Mouse (Mus musculus) v-Abl transformed pro-B cells (cell line): ENCODE data around the gene Klhl18.

ENCODE experiments used
- in situ Hi-C, 2 experiments: fragments of 400-800 bp; cut with MboI; formaldehyde crosslinking; loops; one replicate each; pipeline ENCODE4 v1.15.1; 2025; ENCODE audit not compliant: unreplicated experiment in 2 of 2

Klhl18 gene

DNA sequence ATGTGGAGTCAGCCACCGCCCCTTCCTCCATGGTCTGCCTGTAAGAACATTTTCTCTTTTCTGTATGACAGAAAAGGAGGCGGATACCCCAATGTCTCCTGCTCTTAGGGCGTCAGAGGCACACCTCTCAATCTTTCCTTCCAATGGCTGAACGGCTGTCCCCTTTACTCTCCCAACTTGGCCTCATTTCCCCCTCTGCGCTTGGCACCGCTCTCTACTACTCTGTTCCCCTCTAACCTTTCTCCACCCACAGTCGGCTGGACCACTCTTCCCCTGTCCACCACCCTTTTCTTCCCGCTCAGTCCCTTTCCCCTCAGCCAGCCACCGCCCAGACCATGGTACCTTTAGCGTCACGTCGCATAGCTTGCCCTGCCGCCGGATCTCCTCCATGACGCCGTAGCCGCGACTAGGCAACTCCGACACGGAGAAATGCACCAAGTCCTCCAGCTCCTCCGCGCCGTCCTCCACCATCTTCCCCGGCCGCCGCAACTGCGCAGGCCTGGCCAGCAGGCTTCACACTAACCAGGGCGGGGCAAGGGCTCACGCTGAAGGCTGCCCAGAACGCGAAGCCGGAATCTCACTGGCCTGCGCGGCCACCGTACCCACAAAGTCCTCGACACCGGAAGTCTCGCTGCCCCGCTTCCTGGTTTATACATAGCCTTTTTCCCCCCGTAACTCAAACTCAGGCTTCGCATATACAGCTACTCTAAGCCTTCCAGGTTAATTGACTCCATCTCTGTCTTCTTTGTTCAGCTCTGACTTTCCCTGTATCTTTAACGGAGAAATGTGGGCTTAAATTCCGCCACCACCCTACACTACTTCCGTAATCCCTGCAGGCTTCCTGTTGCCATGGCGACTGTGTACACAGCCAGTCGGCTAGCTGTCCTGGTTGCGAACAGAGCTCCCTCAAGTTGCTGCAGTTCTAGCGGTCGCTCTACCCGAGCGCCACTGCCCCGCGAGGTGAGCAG lies at the start of gene Klhl18, which contains the start of gene Kif9:
Klhl18 (minus strand) TSS at position 571 of the 968 bp plus-strand sequence.
Kif9 (plus strand) TSS at position 835 of the 968 bp plus-strand sequence.
- in situ Hi-C loops: no loop called here

DNA sequence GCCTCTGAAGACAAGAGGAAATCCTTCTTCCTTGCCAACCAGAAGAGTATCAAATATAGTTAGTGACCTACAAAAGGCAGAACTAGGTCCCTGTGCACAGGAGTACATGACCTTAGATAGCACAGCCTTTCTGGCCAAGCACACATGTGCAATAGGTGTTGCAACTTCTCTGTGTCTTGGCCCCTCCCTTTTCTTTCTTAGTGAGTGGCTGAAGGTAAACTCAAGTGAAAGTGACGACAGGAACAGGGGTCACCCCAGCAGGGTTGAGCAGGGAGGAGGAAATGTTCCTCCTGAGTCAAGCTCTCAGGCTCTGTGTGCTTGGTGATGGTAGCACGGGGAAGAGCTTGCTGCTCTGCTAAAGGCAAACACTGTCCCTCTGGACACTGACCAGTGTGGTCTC lies 49.2 kb upstream of the Klhl18 start:
- in situ Hi-C loops: no loop called here

DNA sequence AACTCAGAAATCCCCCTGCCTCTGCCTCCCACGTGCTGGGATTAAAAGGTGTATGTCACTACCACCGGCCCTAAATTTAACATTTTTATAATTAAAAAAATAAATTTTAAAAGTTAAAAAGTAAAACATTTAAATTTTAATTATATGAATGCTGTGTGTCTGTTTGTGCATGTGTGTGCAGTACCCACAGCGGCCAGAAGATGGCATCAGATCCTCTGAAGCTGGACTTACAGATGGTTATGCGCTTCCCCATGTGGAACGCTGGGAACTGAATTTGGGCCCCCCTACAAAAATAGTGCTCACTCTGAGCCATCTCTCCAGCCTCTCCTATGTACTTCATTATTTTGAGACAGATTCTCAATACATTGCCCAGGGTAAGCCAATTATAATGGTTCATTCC lies 14.4 kb upstream of the Klhl18 start:
- in situ Hi-C loops: no loop called here

DNA sequence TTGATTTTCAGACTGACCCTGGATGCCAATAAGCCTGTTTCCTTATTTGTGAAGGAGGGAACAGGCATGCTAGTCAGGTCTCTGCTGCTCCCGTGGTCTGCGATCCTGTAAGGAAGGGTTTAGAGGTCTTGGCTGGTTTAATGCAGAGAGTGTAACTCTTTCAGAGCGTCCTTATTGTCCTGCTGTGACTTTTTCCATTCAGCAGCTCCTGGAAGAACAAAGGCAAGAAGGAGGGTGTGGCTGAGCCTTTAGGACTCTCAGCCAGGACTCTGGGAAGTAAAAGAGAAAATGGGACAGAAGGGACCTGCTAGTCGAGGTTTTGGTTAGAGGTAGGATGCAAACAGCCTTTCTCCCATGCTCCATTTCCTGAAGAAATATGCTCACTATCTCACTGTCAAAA lies 12.3 kb upstream of the Klhl18 start:
- in situ Hi-C loops: loop anchor here in 1 of 2 experiments (5.0 kb wide), 1 partner anchor 33 kb away; no protein-coding TSS in a partner anchor

DNA sequence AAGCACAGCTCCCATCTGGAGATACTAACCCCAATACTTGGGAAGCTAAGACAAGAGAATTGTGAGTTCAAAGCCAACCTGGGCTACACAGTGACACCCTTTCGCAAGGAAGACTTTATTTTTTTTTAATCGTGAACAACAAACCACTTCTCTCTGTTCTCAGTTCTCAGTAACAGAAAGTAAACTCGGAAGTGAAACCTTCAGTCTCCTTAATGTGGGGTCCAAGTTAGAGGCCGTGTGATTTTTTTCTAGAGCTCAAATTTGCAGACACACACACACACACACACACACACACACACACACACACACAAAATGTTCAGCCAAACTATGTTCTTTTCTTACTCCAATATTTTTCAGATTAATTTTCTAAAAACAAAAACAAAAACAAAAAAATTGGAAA lies 2.1 kb upstream of the Klhl18 start:
- in situ Hi-C loops: no loop called here

DNA sequence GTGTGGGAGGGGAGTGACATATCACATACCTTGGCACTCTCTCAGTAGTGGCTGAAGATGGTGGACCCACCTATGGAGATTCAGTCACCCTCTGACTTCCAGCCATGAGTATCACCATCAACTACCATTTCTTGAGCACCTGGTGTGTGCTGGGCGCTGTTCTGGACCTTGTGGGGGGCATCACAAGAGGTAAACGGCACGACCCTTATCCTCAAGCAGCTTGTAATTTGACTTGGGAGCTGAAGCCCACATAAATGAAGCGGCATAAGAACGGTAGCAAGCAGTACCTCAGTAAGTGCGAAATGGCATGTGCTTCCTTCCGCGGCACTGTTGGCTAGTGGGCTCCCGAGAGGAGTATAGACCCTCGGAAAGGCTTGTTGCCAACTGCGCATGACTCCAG lies 1.5 kb upstream of the Klhl18 start:
- in situ Hi-C loops: no loop called here

DNA sequence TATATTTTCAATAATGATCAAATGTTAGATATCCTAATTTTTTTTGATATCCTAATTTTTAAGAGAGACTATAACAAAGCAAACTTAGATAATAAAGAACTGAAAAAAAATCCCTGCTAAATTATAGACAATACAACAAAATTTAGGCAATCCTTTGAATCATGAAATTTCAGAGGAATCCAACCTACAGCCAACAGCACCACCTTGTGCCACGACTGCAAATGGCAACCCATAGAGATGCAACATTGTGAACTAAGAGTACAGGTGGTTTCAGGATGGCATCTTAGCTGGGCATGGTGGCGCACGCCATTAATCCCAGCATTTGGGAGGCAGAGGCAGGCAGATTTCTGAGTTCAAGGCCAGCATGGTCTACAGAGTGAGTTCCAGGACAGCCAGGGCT lies 10.3 kb downstream of the Klhl18 start:
- in situ Hi-C loops: loop anchor here in 1 of 2 experiments (5.0 kb wide), 1 partner anchor 54 kb away; no protein-coding TSS in a partner anchor

DNA sequence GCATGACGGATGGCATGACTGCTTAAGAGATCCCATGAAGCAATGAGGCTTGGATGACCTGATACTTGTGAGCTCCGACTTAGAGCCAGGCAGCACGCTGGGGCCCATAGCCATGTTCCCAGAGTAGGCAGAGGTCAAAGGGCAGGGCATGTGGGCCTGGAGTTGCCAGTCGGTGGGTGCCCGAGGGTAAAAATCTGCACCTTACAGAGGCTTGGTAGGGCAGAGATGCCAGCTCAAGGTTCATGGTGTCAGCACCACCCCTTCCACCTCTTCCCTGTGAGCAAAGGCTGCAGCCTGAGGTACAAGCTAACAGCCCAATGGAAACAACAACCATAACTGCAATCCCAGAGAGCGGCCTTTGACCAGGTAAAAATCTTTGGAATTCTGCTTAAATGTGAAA lies 11.2 kb downstream of the Klhl18 start:
- in situ Hi-C loops: loop anchor here in 1 of 2 experiments (5.0 kb wide), 1 partner anchor 53 kb away; no protein-coding TSS in a partner anchor

DNA sequence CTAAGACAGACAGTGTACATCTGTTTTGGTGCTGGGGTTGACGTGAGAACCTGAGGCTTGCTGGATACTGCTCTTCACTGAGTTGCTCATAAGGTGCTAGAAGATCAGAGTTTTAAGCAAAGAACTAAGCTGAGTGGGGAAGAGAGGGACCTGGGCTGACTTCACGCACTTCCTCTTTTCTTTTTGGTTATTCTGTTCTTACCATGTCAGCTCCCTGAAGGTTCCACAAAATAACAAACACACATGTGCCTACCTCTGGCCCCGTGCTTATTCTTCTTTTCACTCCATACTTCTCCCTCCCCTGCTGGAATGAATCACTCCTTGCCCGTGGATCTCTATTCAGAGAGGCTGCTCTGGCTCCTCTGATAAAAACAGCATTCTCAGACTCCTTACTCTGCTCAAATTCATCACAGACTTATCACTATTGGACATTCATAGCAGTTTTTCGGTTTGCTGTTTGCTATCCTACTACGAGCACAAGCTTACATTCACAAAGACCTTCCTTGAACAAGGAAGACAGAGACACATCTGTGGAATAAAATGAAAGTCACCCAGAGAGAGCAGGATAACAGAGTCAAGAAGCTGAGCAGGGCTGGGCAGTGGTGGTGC lies 12.4 kb downstream of the Klhl18 start:
- in situ Hi-C loops: no loop called here

DNA sequence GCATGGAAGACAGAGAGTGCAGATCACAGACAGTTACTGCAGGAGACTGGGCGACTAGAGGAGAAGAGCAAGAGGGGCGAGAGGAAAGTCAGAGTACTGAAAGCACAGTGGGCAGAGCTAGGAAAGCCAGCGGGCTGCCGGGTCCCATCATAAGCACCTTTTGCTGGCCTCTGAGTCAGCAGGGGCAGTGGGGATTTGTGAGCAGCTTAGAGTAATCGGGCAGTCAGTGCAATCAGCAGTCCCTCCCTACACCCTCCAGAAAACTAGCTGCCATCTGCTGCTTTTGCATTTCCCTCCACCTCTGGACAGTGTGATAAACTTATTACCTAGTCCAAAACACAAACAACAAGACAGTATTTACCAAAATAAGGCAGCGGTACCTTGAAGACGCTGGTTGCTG lies 14.2 kb downstream of the Klhl18 start:
- in situ Hi-C loops: no loop called here

DNA sequence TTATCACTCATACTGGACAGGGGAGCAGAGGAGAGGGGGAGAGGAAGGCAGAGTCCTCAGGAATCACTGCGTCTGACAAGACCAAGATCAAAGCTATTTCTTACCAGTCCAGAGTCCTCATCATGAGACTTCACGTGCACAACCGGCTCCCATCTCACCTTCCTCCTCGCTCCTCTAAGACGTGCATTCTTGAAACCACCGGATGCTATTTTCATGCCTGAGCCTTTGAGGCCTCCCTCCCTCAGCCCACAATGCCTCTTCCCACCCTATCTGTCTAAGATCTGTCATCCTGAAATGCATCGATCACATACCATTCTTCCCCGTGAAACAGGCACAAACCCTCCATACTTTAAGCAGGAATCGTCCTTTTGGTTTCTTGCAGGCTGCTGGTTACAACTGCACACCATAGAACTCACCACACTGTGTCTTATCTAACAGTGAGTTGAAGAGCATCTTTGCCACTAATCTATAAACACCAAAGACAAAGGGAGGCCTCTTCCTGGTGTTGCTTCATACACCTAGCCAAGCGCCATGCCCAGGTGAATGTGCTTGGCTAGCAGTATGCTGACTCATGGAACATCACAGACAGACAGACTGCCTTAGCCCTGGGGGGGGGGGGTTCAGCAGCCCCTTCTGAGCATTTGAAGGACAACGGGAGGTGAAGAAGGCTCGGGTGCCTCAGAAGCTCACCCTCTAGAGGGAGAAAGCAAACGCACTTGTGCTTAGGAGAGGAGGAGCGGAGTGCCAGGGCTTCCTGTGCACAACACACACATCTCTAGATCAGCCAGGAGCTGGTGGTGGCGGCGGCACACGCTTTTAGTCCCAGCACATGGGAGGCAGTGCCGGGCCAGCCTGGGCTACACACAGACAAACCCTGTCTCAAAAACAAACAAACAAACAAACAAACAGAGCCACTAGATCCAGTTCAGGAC lies 15.3 kb downstream of the Klhl18 start:
- in situ Hi-C loops: no loop called here

DNA sequence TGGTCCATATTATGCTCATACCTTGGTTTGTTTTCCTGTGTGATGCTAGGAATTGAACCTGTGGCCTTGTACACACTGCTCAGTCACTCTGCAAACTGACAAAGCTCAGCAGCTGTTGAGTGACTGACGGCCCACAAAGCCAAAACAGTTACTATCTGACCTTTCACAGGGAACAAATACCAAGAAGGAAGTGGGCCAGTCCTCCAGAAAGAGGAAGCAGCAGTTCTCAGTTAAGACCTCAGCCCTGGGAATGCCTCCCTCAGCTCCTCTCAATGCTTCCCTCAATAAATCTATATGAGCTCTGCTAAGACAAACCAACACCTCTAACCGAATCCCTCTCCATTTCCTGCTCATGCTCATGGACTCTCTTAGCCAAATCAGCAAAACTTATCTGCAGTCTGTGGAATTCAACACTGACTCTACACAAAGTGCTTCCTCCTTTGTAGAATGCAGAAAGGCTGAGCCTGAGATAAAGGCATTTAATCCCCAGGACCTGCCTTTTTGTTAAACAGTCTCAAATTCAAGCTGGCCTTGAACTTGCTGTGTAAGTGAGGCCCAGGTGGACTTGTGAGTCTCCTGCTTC lies 17.3 kb downstream of the Klhl18 start:
- in situ Hi-C loops: loop anchor here in 1 of 2 experiments (5.0 kb wide), 1 partner anchor 78 kb away; no protein-coding TSS in a partner anchor

DNA sequence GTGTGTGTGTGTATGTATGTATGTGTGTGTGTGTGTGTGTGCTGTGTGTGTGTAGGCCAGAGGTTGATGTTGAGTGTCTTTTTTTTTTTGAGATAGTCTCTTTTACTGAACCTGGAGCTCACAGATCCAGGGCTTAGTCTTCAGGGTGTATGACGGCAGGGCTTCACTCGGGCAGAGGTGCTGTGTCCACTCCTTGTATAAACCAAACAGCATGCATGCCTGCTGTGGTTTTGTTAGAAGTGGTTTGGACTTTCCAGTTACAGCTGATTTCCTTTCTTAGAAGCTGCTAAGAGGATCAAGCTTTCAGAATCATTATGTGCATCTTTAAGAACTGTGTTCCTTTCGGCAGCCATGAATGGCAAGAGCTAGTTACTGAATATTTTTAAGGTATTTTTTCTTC lies 18.6 kb downstream of the Klhl18 start:
- in situ Hi-C loops: loop anchor here in 1 of 2 experiments (5.0 kb wide), 1 partner anchor 79 kb away; no protein-coding TSS in a partner anchor

DNA sequence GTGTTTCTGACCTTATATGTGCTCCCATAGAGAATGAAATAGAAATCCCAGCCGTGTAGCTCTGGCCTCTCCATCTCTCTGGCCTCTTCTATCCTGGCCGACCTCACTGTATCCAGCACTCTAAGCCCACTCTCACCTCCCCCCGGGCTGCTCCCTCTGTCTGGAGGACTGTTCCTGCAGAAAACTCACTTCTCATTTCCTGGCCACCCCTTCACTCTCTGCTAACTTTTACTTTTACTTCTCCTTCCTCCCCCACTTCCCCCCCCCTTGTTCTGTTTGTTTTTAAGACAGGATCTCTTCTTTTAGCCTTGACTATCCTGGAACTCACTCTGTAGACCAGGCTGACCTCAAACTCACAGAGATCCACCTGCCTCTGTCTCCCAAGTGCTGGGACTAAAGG lies 24.0 kb downstream of the Klhl18 start:
- in situ Hi-C loops: no loop called here

DNA sequence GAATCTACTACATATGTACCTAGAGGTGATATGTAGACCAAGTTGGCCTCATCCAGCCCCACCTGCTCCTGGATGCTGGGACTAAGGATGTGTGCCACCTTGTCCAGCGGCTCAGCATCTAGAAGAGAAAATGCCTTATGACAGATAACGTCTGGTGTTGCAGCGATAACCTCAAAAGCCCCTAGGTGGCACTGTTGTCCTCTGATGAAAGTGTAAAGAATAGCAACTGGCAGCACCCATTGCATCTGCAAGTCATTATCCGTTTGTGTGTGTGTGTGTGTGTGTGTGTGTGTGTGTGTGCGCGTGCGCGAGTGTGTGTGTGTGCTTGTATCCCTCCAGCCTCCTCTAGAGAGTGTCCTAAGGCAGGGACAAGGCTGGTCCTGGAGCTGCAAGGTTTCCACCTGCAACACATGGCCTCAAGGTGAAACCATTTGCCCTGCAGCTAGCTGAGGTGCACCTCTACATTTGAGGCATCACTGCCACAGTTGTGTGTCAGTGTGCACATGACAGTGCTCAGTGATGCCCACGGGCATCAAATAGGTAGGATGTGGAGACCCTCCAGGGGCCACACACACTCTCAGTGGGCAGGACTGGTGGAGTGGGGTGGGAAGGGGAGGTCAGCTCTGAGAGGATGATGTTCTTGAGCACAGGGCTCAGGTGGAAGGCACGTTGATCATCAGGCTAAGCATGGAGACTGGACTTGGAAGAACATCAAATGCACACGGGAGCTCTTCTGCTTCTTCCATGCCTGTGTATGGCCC lies 27.5 kb downstream of the Klhl18 start:
- in situ Hi-C loops: loop anchor here in 1 of 2 experiments (5.0 kb wide), 2 partner anchors 33 to 178 kb away; no protein-coding TSS in a partner anchor

DNA sequence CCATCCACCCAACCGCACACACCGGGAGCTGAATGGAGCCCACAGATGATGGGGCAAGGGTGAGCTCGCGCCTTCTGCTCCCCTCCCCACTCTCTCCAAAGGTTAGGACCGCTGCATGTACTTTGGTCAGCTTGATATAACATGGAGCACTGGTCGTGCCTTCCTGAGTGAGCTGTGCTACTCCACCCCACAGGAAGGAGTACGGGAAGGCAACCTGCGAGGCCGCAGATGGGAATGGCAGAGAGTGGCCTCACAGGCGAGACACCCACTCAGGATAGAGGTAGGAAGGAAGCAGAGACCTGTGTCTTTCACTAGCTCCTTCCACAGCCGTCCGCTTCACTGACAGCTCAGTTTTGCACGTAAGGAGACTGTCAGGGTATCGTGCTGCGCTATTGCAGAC lies 28.1 kb downstream of the Klhl18 start:
- in situ Hi-C loops: loop anchor here in 1 of 2 experiments (5.0 kb wide), 2 partner anchors 34 to 179 kb away; no protein-coding TSS in a partner anchor

DNA sequence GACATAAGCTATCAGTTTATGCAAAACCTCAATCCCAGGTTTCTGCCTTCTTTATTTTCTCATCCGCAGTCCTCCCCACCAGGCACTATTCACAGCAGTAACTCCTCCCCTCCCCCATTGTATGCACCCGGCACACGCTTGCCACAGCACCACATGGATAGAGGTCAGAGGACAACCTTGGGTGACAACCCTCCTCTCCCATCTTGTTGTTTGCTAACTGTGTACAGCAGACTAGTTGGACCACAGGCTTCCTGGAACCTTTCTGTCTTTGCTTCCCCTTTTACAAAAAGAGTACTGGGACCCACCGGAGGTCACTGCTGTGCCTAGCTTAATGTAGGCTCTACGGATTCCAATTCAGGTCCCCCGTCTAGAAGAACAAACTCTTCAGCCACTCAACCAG lies 35.9 kb downstream of the Klhl18 start:
- in situ Hi-C loops: no loop called here

DNA sequence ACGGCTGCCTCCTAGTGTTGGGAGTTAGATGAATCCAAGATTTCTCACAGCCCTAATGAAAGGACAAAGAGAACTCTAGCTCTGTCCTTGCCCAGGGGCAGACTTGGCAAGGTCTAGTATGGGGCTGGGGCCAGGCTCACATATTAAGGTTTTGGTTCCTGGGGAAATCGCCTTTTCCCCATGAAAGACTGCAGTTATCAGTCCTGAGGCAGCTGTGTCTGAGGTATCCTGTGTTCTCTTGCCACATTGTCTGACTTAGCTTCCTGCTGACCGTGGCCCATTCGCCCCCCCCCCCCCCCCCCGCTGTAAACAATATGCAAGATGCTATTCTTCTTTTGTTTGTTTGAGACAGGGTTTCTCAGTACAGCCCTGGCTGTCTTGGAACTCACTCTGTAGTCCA lies 36.4 kb downstream of the Klhl18 start:
- in situ Hi-C loops: no loop called here

DNA sequence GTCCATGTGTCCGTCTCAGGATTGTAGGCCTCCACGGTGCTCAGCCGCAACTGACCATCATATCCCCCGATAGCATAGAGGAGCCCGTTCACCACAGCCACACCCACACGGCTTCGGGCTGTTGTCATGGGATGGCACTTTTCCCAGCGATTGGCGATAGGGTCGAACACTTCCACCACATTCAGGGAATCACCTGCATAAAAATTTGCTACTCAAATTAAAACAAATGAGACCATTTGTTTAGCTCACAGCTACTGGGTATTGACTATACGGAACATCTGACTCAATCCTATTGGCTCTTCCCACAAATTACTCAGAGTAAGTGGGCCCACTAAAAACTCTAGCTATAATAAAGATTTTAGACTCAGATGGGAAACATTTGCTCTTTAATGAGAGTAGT lies 40.5 kb downstream of the Klhl18 start:
- in situ Hi-C loops: loop anchor here in 1 of 2 experiments (5.0 kb wide), 1 partner anchor 176 kb away; no protein-coding TSS in a partner anchor
